Mouse (Mus musculus) ES-Bruce4 (cell line): ENCODE measurements around the gene Map3k5. TPM values are rescaled to one million over a fixed set of nuclear protein-coding genes. Genes with fewer than 3 reads are reported as not detected.

ENCODE experiments used
- H3K27ac ChIP-seq: 2 replicates; pipeline ENCODE4 v1.5.1; 2012; ENCODE audit warnings: low read length, inconsistent platforms; ENCODE audit not compliant: insufficient read depth
- H3K27me3 ChIP-seq: 2 replicates; pipeline ENCODE4 v1.6.1; 2012; ENCODE audit warnings: mild to moderate bottlenecking, low read length, inconsistent platforms; ENCODE audit not compliant: control insufficient read depth, poor library complexity, insufficient read depth, severe bottlenecking
- H3K36me3 ChIP-seq: 2 replicates; pipeline ENCODE4 v1.6.1; 2012; ENCODE audit warnings: inconsistent platforms, mild to moderate bottlenecking, low read length, moderate library complexity; ENCODE audit not compliant: control insufficient read depth, poor library complexity, insufficient read depth, severe bottlenecking
- H3K4me1 ChIP-seq: one replicate; pipeline ENCODE4 v1.8.1; 2011; ENCODE audit warnings: low read length; ENCODE audit not compliant: control insufficient read depth, insufficient read depth
- H3K4me3 ChIP-seq: 2 replicates; pipeline ENCODE4 v1.5.1; 2011; ENCODE audit warnings: low read depth, mild to moderate bottlenecking, low read length
- H3K9ac ChIP-seq: 2 replicates; pipeline ENCODE4 v1.6.1; 2012; ENCODE audit warnings: low read depth, mild to moderate bottlenecking, inconsistent platforms; ENCODE audit not compliant: poor library complexity, severe bottlenecking
- H3K9me3 ChIP-seq: replicated peaks from 2 replicates; pipeline ENCODE4 v1.6.1; 2012; ENCODE audit warnings: mild to moderate bottlenecking, low read length, inconsistent platforms; ENCODE audit not compliant: control insufficient read depth, poor library complexity, insufficient read depth, severe bottlenecking
- CTCF ChIP-seq: IDR thresholded peaks from one replicate; pipeline ENCODE4 v1.8.1; 2011; ENCODE audit warnings: low read depth, low read length
- EP300 ChIP-seq: IDR thresholded peaks from 2 replicates; pipeline ENCODE4 v1.6.1; 2011; ENCODE audit warnings: low read depth, low read length; ENCODE audit not compliant: insufficient read depth
- POLR2A ChIP-seq: IDR thresholded peaks from one replicate; pipeline ENCODE4 v1.8.1; 2011; ENCODE audit warnings: low read length; ENCODE audit not compliant: insufficient read depth
- polyA plus RNA-seq: library from polyadenylated mRNA; stranded (reverse); fragments of >200 nt; gene quantifications from 2 replicates; pipeline ENCODE4 v1.2.4, GENCODE M21; 2011; ENCODE audit warnings: low read depth; ENCODE audit not compliant: missing spikeins, insufficient read depth, insufficient read length

The Map3k5 gene
- polyA plus RNA-seq, 1 experiment, result 9.7 TPM

GRCm38 (mm10) chr10:20078350-20078749 is 144.1 kb downstream of the Map3k5 start:
- H3K9ac ChIP-seq, result no peak overlapping the region
- H3K4me1 ChIP-seq, result no peaks in the 10 kb centered on the region
- no peak overlapping the region for H3K4me3 ChIP-seq
- TF ChIP-seq EP300 (no peak), POLR2A (no peak), CTCF (no peak)
- H3K9me3 ChIP-seq, result no peaks in the 10 kb centered on the region
- no peak overlapping the region for H3K27ac ChIP-seq
- H3K36me3 ChIP-seq, result no peaks in the 10 kb centered on the region
- H3K27me3 ChIP-seq, result no peaks in the 10 kb centered on the region

- H3K36me3 ChIP-seq, result no peaks in the 10 kb centered on the region
- no peaks in the 10 kb centered on the region for H3K9me3 ChIP-seq
- H3K9ac ChIP-seq, result no peak overlapping the region
- H3K4me3 ChIP-seq, result no peak overlapping the region
- no peak overlapping the region for H3K27ac ChIP-seq
- TF ChIP-seq EP300 (no peak), POLR2A (no peak), CTCF (no peak)
- H3K4me1 ChIP-seq, result no peaks in the 10 kb centered on the region
- H3K27me3 ChIP-seq, result no peaks in the 10 kb centered on the region
These were observed 153.6 kb downstream of the Map3k5 start for GRCm38 (mm10) chr10:20087841-20088240.

- no peak overlapping the region for H3K4me3 ChIP-seq
- H3K27ac ChIP-seq, result no peak overlapping the region
- H3K27me3 ChIP-seq, result no peaks in the 10 kb centered on the region
- no peaks in the 10 kb centered on the region for H3K4me1 ChIP-seq
- TF ChIP-seq EP300 (no peak), CTCF (no peak), POLR2A (no peak)
- H3K9ac ChIP-seq, result no peak overlapping the region
- no peaks in the 10 kb centered on the region for H3K9me3 ChIP-seq
- no peaks in the 10 kb centered on the region for H3K36me3 ChIP-seq
These were observed 154.8 kb downstream of the Map3k5 start for GRCm38 (mm10) chr10:20089026-20089425.

GRCm38 (mm10) chr10:20090171-20090570 is 155.9 kb downstream of the Map3k5 start:
- Histone ChIP-seq H3K9ac (no peak overlapping the region), H3K36me3 (no peaks in the 10 kb centered on the region), H3K27me3 (no peaks in the 10 kb centered on the region), H3K27ac (no peak overlapping the region), H3K4me3 (no peak overlapping the region), H3K9me3 (no peaks in the 10 kb centered on the region), H3K4me1 (no peaks in the 10 kb centered on the region)
- no peak for TF ChIP-seq EP300
- TF ChIP-seq POLR2A, result no peak
- TF ChIP-seq CTCF, result no peak

DNA sequence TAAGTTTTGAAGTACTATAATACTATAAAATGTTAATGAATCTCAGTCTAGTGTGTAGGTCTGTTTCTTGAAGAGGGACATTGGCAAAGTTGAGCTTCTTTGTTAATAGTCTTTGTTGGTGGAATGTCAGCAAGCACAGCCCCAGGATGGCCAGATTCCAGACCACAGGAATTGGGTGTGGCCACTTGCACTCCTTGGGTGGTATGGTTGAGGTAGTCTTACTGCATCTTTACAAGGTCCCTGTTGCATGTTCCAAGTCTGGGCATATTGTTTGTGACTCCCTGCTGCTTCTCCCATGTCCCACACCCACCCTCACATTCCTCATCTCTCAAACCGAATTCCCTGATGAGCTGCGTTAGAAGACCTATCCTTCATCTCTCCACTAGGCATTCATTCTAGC is 157.1 kb downstream of the Map3k5 start:
- H3K4me3 ChIP-seq, result no peak overlapping the region
- H3K27me3 ChIP-seq, result no peaks in the 10 kb centered on the region
- no peak overlapping the region for H3K27ac ChIP-seq
- no peaks in the 10 kb centered on the region for H3K4me1 ChIP-seq
- no peak for TF ChIP-seq EP300
- TF ChIP-seq POLR2A, result no peak
- no peak for TF ChIP-seq CTCF
- no peak overlapping the region for H3K9ac ChIP-seq
- no peaks in the 10 kb centered on the region for H3K9me3 ChIP-seq
- no peaks in the 10 kb centered on the region for H3K36me3 ChIP-seq

DNA sequence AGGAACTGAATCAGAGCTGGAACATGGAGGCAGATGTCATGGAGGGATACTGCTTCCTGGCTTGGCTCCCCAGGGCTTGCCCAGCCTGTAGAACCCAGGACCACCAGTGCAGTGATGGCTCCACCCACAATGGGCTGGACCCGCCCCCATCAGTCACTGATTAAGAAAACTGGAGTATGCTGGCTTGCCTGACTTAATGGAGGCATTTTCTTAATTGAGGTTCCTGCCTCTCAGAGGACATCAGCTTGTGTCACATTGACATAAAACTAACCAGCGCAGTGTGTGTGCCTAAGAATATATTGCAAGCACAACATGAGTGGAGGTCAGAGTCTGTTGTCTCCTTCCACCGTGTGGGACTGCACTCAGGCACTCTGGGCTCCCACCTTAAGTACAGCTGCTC is 158.1 kb downstream of the Map3k5 start:
- Histone ChIP-seq H3K4me1 (no peaks in the 10 kb centered on the region), H3K9me3 (no peaks in the 10 kb centered on the region), H3K36me3 (no peaks in the 10 kb centered on the region), H3K27me3 (no peaks in the 10 kb centered on the region), H3K27ac (no peak overlapping the region), H3K9ac (no peak overlapping the region), H3K4me3 (no peak overlapping the region)
- no peak for TF ChIP-seq CTCF
- TF ChIP-seq POLR2A, result no peak
- no peak for TF ChIP-seq EP300
